Mouse (Mus musculus) MEL (cell line): ENCODE data around the gene Gfap. TPM values are rescaled to one million over a fixed set of nuclear protein-coding genes. Genes with fewer than 3 reads are reported as not detected.

Source experiments
- DNase-seq: peaks from one replicate; pipeline ENCODE4 v3.0.0; 2011; ENCODE audit warnings: low read depth, low spot score
- H3K27ac ChIP-seq: 2 replicates; pipeline ENCODE4 v1.5.1; 2012; ENCODE audit warnings: low read depth, mild to moderate bottlenecking, control low read depth, low read length, moderate library complexity; ENCODE audit not compliant: control insufficient read depth
- H3K27me3 ChIP-seq, 2 experiments: fragments of 150-350 bp in 1 of 2; sonication (generic) in 1 of 2; 2 replicates each; pipeline ENCODE4 v1.6.1; 2012; ENCODE audit warnings: low read length in 2 of 2, mild to moderate bottlenecking in 2 of 2, improper control_type of control experiment in 1 of 2, moderate library complexity in 1 of 2; ENCODE audit not compliant: insufficient read depth in 2 of 2, control insufficient read depth in 1 of 2
- H3K36me3 ChIP-seq, 2 experiments: 2 replicates each; pipeline ENCODE4 v1.6.1; 2012 to 2014; ENCODE audit warnings: low read length in 2 of 2, improper control_type of control experiment in 1 of 2, inconsistent platforms in 1 of 2, mild to moderate bottlenecking in 1 of 2; ENCODE audit not compliant: insufficient read depth in 2 of 2, control insufficient read depth in 1 of 2
- H3K4me1 ChIP-seq, 2 experiments: fragments of 150-350 bp in 1 of 2; sonication (generic) in 1 of 2; 2 replicates each; pipeline ENCODE4 v1.6.1; 2012; ENCODE audit warnings: low read length in 2 of 2, improper control_type of control experiment in 1 of 2, mild to moderate bottlenecking in 1 of 2; ENCODE audit not compliant: insufficient read depth in 2 of 2, control insufficient read depth in 1 of 2
- H3K4me3 ChIP-seq, 2 experiments: fragments of 150-350 bp in 1 of 2; sonication (generic) in 1 of 2; 2 replicates each; pipeline ENCODE4 v1.5.1; 2012; ENCODE audit warnings: low read depth in 2 of 2, low read length in 2 of 2, mild to moderate bottlenecking in 2 of 2, moderate library complexity in 2 of 2, control low read depth in 1 of 2, improper control_type of control experiment in 1 of 2; ENCODE audit not compliant: control insufficient read depth in 1 of 2, insufficient read depth in 1 of 2
- H3K79me2 ChIP-seq: 2 replicates; pipeline ENCODE4 v1.6.1; 2012; ENCODE audit warnings: mild to moderate bottlenecking, low read length, moderate library complexity; ENCODE audit not compliant: control insufficient read depth, poor library complexity, insufficient read depth
- H3K9ac ChIP-seq: 2 replicates; pipeline ENCODE4 v1.6.1; 2012; ENCODE audit warnings: low read depth, mild to moderate bottlenecking, control low read depth, low read length, moderate library complexity; ENCODE audit not compliant: control insufficient read depth, poor library complexity, severe bottlenecking
- H3K9me3 ChIP-seq: fragments of 150-350 bp; sonication (generic); replicated peaks from 2 replicates; pipeline ENCODE4 v1.6.1; 2012; ENCODE audit warnings: mild to moderate bottlenecking, low read length, improper control_type of control experiment, moderate library complexity; ENCODE audit not compliant: insufficient read depth
- BHLHE40 ChIP-seq: IDR thresholded peaks from 2 replicates; pipeline ENCODE4 v1.6.1; 2012; ENCODE audit warnings: low read depth, mild to moderate bottlenecking, inconsistent platforms, low read length, improper control_type of control experiment, borderline replicate concordance
- CHD1 ChIP-seq: IDR thresholded peaks from 2 replicates; pipeline ENCODE4 v1.6.1; 2012; ENCODE audit warnings: low read depth, mild to moderate bottlenecking, inconsistent platforms, low read length, improper control_type of control experiment
- CHD2 ChIP-seq: IDR thresholded peaks from 2 replicates; pipeline ENCODE4 v1.6.1; 2011; ENCODE audit warnings: low read length, improper control_type of control experiment
- EP300 ChIP-seq, 2 experiments: IDR thresholded peaks; 2 replicates each; pipeline ENCODE4 v1.6.1; 2011; ENCODE audit warnings: improper control_type of control experiment in 2 of 2, low read length in 2 of 2, low read depth in 1 of 2, mild to moderate bottlenecking in 1 of 2
- ETS1 ChIP-seq: IDR thresholded peaks from 2 replicates; pipeline ENCODE4 v1.6.1; 2012; ENCODE audit warnings: low read depth, mild to moderate bottlenecking, inconsistent platforms, low read length, improper control_type of control experiment, moderate library complexity
- GATA1 ChIP-seq: IDR thresholded peaks from 2 replicates; pipeline ENCODE4 v1.6.1; 2011; ENCODE audit warnings: low read depth, low read length, improper control_type of control experiment
- HCFC1 ChIP-seq: IDR thresholded peaks from 2 replicates; pipeline ENCODE4 v1.6.1; 2012; ENCODE audit warnings: low read depth, mild to moderate bottlenecking, inconsistent platforms, low read length, improper control_type of control experiment, moderate library complexity
- MAZ ChIP-seq: IDR thresholded peaks from 2 replicates; pipeline ENCODE4 v1.6.1; 2012; ENCODE audit warnings: low read depth, mild to moderate bottlenecking, inconsistent platforms, low read length, improper control_type of control experiment
- NRF1 ChIP-seq: IDR thresholded peaks from 2 replicates; pipeline ENCODE4 v1.6.1; 2014; ENCODE audit warnings: low read depth, mild to moderate bottlenecking, inconsistent platforms, low read length, improper control_type of control experiment, moderate library complexity; ENCODE audit not compliant: poor library complexity, insufficient read depth, severe bottlenecking
- POLR2A ChIP-seq, 2 experiments: IDR thresholded peaks; 2 replicates each; pipeline ENCODE4 v1.6.1; 2011 to 2012; ENCODE audit warnings: low read length in 2 of 2, mild to moderate bottlenecking in 2 of 2, control low read depth in 1 of 2, improper control_type of control experiment in 1 of 2, low read depth in 1 of 2, moderate library complexity in 1 of 2; ENCODE audit not compliant: control insufficient read depth in 1 of 2, insufficient read depth in 1 of 2, poor library complexity in 1 of 2
- RCOR1 ChIP-seq: IDR thresholded peaks from 2 replicates; pipeline ENCODE4 v1.6.1; 2012; ENCODE audit warnings: low read depth, mild to moderate bottlenecking, inconsistent platforms, low read length, improper control_type of control experiment
- SIN3A ChIP-seq: IDR thresholded peaks from 2 replicates; pipeline ENCODE4 v1.6.1; 2012; ENCODE audit warnings: low read length, improper control_type of control experiment, inconsistent platforms
- TAL1 ChIP-seq: IDR thresholded peaks from 2 replicates; pipeline ENCODE4 v1.6.1; 2012; ENCODE audit warnings: mild to moderate bottlenecking, inconsistent platforms, low read length, moderate library complexity, mixed read lengths
- TBP ChIP-seq: IDR thresholded peaks from 2 replicates; pipeline ENCODE4 v1.8.0; 2011; ENCODE audit warnings: low read depth, low read length, improper control_type of control experiment
- TCF12 ChIP-seq: IDR thresholded peaks from 2 replicates; pipeline ENCODE4 v1.6.1; 2014; ENCODE audit warnings: low read depth, mild to moderate bottlenecking, inconsistent platforms, low read length, improper control_type of control experiment, moderate library complexity
- UBTF ChIP-seq: IDR thresholded peaks from 2 replicates; pipeline ENCODE4 v1.6.1; 2012; ENCODE audit warnings: low read depth, mild to moderate bottlenecking, inconsistent platforms, low read length, improper control_type of control experiment, moderate library complexity, borderline replicate concordance; ENCODE audit not compliant: insufficient read depth
- ZKSCAN1 ChIP-seq: IDR thresholded peaks from 2 replicates; pipeline ENCODE4 v1.6.1; 2012; ENCODE audit warnings: low read depth, mild to moderate bottlenecking, inconsistent platforms, low read length, improper control_type of control experiment, moderate library complexity
- ZNF384 ChIP-seq: IDR thresholded peaks from 2 replicates; pipeline ENCODE4 v1.6.1; 2012; ENCODE audit warnings: low read depth, mild to moderate bottlenecking, inconsistent platforms, low read length, improper control_type of control experiment
- polyA plus RNA-seq, 2 experiments: library from polyadenylated mRNA; stranded (reverse) in 1 of 2; unstranded in 1 of 2; fragments of >175 nt in 1 of 2; fragments of >200 nt in 1 of 2; gene quantifications; 2 replicates each; pipeline versions ENCODE4 v1.2.1 to v1.2.4; 2012; ENCODE audit warnings: low replicate concordance in 2 of 2, low read depth in 1 of 2; ENCODE audit not compliant: insufficient read length in 2 of 2, insufficient read depth in 1 of 2, missing spikeins in 1 of 2
- total RNA-seq: library from RNA; depleted of rRNA; stranded (reverse); fragments of 300-350 nt; gene quantifications from 2 replicates; pipeline ENCODE4 v1.2.3, GENCODE M21; 2012

The Gfap gene
- total and polyA plus RNA-seq, 3 experiments = 2.0 to 2.5 TPM; not detected in 1

GRCm38 (mm10) chr11:102896641-102897040 lies 4.1 kb downstream of the Gfap start:
- H3K27ac ChIP-seq = no peak overlapping the region
- no peak overlapping the region for H3K9ac ChIP-seq
- peaks cover 0 to 10% of the 10 kb centered on the region in 2 experiments; a peak in 2 of 4 replicates for H3K36me3 ChIP-seq
- no peaks in the 10 kb centered on the region for H3K9me3 ChIP-seq
- no peak for TF ChIP-seq HCFC1
- no peak for TF ChIP-seq TAL1
- no peak for TF ChIP-seq NRF1
- no peak for TF ChIP-seq POLR2A (IDR thresholded peaks at IDR 0.05; ENCODE audit: control insufficient read depth in 1 of 2, insufficient read depth in 1 of 2, low read depth in 1 of 2, low read length in 2 of 2, poor library complexity in 1 of 2)
- no peak for TF ChIP-seq ZNF384
- TF ChIP-seq CHD1 = no peak
- H3K79me2 ChIP-seq = no peaks in the 10 kb centered on the region
- H3K4me1 ChIP-seq = peaks cover 7 to 19% of the 10 kb centered on the region in 2 experiments
- H3K27me3 ChIP-seq = no peaks in the 10 kb centered on the region
- no peak for DNase-seq
- no peak overlapping the region for H3K4me3 ChIP-seq

DNA sequence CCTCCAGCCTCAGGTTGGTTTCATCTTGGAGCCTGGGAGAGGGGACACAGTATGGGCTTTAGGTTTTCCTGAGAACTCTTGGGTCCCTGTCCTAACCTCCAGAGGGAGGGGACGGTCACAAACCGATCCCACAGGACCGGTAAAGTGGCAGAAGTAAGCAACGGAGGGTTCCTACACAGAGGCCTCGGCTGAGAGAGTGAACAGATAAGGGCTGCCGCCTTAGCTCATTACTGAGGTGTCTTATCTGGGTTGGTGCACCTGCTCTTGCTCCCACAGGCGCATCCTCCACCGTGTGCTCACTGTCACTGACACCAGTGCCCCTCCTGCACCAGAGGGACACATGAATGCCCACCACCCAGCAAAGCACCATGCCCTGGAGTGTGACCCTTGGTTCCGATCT lies 4.9 kb downstream of the Gfap start:
- DNase-seq = peak; percentile 89
- peaks cover 0 to 10% of the 10 kb centered on the region in 2 experiments; a peak in 2 of 4 replicates for H3K36me3 ChIP-seq
- TF ChIP-seq NRF1 = peak; percentile 43; the same call in 1 of the 2 replicates
- peak in 1 of 2 experiments; percentile 30; a peak in 1 of 4 replicates for TF ChIP-seq POLR2A (IDR thresholded peaks at IDR 0.05; ENCODE audit: control insufficient read depth in 1 of 2, insufficient read depth in 1 of 2, low read depth in 1 of 2, low read length in 2 of 2, poor library complexity in 1 of 2)
- no peak for TF ChIP-seq CHD2
- peak; percentile 97 for TF ChIP-seq GATA1
- 0 out of 2 replicates have a peak, but pooled peaks have one; percentile 38 for TF ChIP-seq UBTF
- peak; percentile 93 for TF ChIP-seq TCF12
- peak; percentile 90 to 94 for TF ChIP-seq EP300 (IDR thresholded peaks at IDR 0.05; ENCODE audit: low read depth in 1 of 2, low read length in 2 of 2)
- peak; percentile 51 for TF ChIP-seq SIN3A
- TF ChIP-seq BHLHE40 = peak; percentile 32; the same call in 1 of the 2 replicates
- peak; percentile 83 for TF ChIP-seq ETS1
- no peak for TF ChIP-seq RCOR1
- peak; percentile 97 for TF ChIP-seq TAL1
- 0 out of 2 replicates have a peak, but pooled peaks have one; percentile 19 for TF ChIP-seq MAZ
- peak; percentile 70 for TF ChIP-seq TBP
- TF ChIP-seq CHD1 = no peak
- no peak for TF ChIP-seq ZKSCAN1
- TF ChIP-seq, all 39 proteins: peak for 12
- Histone ChIP-seq H3K79me2 (no peaks in the 10 kb centered on the region), H3K4me3 (no peak overlapping the region), H3K9me3 (no peaks in the 10 kb centered on the region), H3K27me3 (no peaks in the 10 kb centered on the region), H3K4me1 (peaks cover 7 to 19% of the 10 kb centered on the region in 2 experiments), H3K27ac (peak overlapping the region; percentile 13), H3K9ac (peak overlapping the region; percentile 26)
